Mouse (Mus musculus) gastrocnemius, adult 18-20 months (tissue): ENCODE data around the gene Spty2d1. TPM values are rescaled to one million over a fixed set of nuclear protein-coding genes. Genes with fewer than 3 reads are reported as not detected.
"Not testable (repeated sequence)": the region's sequence is repeated elsewhere in the genome, so short reads cannot be mapped to it uniquely, and the experiment has no call there.

Experiments
- DNase-seq: peaks from one replicate; pipeline ENCODE4 v3.0.0; 2021; ENCODE audit warnings: low spot score
- total RNA-seq, 2 experiments: library from RNA; stranded (reverse); gene quantifications; 2 replicates each; pipeline ENCODE4 v1.2.3; 2021

Spty2d1 gene
- total RNA-seq, 2 experiments from 2014 or later: 4.5 to 4.7 TPM

DNA sequence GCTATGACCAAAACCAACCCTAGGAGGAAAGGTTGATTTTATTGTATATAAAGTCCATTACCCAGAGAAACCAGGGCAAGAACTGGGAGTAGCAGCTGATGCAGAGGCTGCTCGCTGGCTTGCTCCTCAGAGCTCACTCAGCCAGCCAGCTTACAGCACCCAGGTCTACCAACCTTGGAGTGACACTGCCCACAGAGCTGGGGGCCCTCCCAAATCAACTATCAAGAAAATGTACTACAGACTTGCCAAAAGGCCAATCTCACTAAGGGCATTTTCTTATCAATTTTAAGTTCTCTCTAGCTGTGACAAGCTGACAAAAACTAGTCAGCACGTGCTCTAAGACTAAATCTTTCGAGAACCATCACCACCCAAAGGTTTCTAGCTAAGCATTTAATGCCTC is 12.7 kb downstream of the Spty2d1 start:
- no peak for DNase-seq

DNA sequence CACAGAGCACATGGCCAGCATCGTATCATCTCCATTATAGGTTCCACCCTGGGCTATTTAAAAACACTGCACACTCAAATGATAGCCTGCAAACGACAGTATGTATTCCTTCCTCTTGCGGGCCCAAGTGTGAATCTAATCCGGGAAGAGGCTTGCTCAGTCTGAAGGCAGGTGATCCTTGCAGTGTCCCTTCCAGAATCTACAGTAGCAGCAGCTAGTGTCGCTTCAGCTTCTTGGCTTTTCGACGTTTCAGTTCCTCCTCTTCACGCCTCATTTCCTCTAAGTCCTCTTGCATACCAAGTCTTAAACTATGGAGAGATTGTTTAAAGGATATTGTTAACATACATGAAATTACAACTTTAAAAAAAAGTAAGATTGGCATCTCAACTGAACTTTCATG is 15.1 kb downstream of the Spty2d1 start:
- DNase-seq: no peak

DNA sequence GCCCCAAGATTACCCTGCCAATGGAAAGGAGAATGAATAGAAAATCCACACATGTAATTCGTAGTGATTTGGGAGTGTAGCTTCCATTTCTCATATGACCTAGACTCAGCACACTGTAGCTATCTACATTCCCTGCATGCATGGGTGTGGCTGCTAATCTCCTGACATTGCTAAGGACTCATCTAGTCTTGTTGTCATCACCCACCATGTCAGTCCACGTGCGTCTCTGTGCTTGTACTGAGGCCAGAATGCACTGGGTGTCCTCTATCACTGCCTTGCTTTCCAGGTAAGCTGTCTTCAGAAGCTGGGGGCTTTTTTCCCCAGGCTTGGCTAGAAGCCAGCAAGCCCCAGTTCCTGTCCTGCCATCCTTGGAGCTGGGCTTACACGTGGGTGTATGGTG is 18.8 kb downstream of the Spty2d1 start:
- DNase-seq: not testable (repeated sequence)

DNA sequence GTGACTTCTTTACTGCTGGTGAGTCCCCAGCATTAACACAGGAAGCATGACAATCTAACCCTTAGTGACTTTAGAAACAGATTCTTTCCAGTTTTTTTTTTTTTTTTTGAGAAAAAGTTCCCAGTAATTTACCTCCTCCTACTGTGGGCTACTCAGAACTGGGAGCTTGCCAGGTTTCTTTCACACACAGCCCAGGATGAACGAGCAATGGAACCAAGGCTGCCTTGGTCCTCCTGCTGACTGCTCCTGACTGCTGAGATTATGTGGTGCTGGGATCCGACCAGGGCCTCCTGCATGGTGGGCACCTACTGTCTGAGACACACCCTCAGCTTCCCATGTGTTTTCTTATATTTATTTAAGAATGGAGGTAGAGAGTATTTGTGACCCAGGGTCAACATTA is 21.1 kb downstream of the Spty2d1 start:
- no peak for DNase-seq

DNA sequence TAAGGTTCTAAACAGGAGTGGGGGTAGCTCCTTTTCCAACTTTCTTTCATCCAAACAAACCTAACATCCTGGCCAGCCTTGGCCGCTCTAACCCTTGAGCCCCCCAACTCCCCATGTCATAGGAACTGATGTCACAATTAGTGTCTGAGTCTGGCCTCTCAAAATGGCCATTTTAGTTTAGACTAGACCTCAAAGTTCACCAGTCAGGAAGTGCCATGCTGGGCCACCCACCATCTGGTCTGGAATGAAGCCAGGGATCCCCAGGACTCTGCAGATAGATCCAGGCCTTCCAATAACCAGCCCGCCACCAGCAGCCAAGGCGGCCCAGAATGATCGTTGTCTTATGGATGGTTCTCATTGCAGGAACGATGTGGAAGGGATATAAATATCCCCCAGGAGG is 21.6 kb downstream of the Spty2d1 start:
- no peak for DNase-seq

DNA sequence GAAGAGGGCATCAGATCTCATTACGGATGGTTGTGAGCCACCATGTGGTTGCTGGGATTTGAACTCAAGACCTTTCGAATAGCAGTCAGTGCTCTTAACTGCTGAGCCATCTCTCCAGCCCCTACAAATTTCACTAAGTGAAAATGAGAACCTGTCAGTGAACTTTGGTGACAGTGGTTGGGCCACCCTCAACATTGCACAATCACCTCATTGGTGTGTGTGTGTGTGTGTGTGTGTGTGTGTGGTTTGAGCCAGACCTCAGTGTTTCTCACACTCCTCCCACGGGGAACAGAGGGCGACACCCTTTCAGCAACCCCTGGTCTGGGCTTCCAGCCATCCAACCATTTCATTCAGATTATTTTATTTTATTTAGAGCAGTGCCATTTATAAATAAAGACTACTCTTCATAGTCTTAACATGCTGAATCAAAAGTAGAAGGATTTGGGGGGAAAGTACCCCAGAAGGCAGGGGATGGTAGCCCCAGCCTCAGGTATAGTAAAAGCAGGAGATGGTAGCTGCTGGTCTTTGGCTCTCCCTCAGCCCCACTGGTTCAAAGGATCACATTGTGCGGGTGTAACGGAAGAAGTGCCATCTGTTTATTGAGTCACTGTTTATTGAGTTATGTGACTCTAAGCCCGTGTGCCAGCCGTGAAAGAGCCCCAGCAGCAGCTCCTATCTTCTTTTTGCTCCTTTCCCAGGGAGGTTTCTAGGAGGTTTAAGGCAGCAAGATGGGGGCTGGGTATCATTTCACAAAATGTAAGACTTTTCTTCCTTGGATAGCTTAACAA is 22.3 kb downstream of the Spty2d1 start:
- no peak for DNase-seq

DNA sequence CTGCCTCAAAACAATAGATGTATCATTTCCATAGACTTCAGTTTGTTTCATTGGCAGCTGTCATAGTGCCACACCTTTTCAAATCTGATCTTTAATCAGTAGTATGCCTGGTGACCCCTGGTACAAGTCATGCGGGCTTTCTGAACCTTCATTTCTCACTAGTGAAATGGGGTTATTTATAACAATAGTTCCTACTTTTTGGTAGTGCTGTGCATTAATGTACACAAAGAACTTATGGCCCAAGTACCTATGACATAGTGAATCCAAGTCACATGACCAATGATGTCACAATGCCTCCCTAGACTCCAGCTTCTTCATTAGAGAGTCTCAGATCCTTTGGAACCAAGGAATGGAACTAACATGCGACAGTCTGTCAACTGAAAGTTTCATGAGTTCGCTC is 24.9 kb downstream of the Spty2d1 start, which contains the start of gene Gm9999:
Gene Gm9999, plus strand, starts transcription at position 301 of the 400 bp plus-strand sequence.
- DNase-seq: no peak

DNA sequence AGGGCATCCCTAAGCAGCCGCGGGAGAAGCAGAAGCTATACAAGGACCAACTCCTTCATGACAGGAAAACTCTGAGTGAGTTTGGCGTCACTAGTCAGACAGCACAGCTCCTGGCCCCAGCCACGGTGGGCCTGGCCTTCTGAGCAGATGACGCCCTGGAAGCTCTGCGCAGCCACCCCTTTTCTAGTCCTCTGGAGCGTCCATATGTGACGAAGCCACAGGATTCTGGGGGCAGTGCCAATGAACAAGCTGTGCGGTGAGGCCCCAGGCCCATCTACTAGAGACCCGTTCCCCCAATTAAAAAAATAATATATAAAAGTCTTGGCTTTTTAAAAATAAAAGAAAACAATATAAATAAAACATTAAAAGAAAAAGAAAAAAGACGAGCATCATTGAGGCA is 32.8 kb downstream of the Spty2d1 start:
- DNase-seq: no peak

DNA sequence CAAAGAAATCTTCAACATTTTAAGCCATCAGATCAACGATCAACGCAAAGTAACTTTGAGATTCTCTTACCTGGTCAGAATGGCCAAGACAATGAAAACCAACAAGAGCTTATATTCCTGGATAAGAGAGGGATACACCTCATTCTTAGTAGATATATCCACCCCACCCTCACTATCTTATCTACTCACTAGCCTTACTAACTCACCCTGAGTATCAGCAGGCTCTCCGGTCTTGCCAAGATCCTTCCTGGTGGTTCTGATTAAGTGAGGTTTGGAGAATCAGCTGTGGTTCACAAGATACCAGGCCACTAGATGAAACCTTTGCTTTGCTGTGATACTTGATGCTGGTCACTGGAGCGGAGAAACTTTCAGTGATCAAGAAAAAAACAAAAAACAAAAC is 33.6 kb downstream of the Spty2d1 start:
- no peak for DNase-seq

DNA sequence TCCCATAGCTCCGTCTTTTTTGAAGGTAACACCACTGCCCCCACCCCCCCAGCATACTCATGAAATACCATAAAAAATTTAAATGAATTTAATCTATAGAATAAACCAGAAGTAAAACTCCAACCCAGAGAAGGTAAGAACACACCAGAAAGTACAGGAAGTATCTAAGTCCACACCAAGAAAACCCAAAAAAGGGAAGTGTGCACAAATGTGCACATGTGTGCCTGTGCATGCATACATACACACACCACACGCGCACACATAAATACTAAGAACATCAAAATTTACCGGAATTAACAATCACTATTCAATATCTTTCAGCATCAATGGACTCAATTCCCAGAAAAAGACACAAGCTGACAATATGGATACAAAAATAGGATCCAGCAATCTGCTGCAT is 38.3 kb downstream of the Spty2d1 start:
- DNase-seq: no peak

DNA sequence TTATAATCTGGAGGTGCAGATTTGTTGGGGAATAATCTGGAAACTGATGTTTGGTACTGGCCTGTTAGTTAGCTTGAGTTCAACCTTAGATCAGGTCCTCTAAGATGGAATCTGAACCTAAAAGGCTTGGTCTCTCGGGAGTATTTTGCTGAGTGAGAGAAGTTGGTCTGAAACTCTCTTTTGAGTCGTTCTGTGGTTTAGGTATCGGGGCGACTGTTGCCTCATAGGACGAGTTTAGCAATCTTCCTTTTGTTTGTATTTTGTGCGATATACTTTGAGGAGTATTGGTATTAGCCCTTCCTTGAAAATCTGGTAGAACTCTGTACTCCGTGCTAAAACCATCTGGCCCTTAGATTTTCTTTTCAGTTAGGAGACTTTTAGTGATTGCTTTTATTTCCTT is 44.1 kb downstream of the Spty2d1 start:
- no peak for DNase-seq

DNA sequence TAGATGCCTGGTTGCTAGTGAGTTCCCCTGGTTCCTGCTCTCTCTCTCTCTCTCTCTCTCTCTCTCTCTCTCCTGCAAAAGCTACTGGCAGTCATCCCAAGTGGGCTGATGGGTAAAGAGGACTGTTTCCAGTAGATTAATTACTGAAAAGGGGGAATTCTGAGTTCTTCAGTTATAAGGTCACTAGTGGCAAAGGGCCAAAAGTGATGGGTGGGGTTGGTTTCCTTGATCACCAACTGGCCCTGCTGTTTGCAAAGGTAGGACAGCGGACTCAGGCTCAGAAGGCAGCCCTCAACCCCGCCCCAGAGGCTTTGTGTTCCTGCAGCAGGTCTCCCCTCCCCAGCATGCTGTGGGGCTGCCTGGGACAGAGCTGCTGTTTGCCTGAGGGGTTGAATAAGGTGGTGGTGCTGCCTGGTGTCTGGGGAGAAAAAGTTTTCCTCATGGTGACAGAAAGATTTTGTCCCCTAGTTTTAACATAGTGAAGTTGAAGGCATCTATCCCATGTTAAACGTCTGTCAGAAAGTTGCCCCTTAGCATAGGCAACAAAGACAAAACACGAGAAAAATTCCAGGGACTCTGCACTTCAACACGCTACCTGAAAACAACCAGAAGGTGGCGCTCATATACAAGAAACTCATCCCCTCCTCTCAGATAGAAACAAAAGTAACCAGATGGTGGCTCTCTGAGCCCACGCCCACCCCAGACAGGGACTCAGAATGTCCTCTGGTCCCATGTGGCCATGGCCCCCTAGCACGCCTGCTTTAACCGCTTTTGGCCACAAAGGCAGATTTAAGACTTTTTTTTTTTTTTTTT is 45.2 kb downstream of the Spty2d1 start:
- peak; percentile 76 for DNase-seq

DNA sequence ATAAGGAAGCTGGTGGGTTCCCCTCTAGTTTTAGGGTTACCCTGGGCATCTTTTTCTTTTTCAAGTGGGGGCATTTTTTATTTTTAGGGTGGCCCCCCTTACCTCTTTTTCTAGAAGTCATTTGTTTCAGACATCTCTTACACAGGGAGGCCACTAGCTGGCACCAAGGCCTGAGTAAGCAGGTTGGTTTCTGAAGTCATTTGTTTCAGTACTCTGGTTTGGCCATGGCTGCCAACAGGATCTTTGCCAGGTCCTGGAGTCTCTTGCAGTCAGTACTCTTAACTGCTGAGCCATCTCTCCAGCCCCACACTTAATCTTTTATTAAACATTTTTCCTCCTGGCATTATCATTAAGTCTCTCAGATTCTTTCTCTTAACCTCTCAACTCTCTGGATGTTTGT is 46.1 kb downstream of the Spty2d1 start:
- no peak for DNase-seq

DNA sequence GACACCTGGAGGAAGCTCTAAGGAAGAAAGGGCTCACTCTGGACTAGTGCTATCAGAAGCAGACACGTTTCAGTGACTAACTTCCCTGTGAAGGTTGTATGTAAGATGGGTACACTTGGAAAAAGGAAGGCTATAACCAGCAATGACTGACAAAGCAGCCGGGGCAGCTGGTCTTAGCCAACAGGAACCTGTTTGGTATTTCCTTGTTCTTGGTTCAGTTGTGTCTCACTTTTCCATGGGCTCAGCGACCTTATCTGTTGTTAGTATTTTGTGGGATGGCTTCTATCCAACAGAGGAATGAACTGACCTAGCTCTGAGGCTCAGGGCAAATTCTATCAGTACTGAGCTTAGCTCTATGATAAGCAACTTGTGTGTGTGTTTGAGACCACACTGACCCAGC is 47.2 kb downstream of the Spty2d1 start:
- DNase-seq: no peak

DNA sequence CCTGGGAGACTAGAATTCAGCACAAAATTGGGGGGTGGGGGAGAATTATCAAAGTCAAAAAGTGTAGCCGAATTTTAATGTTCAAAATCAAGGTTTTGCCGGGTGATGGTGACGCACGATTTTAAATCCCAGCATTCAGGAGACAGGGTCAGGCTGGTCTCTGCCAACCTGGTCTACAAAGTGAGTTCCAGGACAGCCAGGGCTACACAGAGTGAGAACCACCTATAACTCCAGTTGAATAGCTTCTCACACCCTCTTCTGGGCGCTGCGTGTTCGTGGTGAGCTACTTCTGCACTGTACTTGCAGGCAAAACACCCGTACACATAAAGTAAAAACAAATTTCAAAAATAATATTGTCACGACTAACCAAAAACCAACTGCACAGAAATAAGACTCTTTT is 49.4 kb downstream of the Spty2d1 start:
- no peak for DNase-seq

DNA sequence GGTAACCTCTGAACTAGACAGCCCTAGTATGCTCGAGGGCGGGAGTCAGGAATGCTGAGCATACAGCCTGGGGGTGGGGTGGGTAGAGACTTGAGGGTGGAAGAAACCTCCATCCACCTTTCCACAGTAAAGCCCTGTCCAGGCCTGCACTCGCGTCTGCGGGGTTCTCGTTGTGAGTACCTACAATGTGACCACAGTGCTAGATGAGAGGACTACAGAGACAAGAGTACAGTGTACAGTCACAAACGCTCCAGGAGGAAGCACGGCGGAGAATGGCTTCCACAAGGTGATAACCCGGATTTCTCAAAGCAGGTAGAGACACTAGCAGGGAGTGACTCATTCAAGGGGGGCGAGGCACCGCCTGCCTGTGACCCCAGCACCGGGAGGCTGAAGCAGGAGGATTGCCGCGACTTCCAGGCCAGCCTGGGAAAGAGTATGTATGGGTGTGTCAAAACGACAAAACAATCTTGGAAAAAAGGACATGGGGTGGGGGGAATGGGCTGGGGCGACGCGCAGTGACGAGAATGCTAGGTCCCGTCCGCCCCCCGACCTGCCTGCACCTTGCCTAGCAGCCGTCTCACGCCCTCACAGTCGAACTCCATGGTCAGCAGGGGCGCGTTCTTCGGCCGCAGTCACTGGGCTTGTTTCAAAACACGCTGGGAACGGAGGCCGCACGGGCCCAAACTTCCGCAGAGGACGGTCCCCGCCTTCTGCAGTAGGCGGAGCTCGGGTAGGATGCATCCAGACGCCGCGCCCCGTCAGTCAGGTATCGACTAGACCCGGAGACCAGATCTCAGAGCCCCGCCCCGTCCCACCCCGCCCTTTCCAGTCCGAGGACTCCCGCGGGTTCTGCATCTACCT is 50.1 kb downstream of the Spty2d1 start, which contains the start of gene Uevld:
Gene Uevld, minus strand, starts transcription at position 697 of the 861 bp plus-strand sequence.
- peak; percentile 96 for DNase-seq

Other genes with a start within 250 kb of the Spty2d1 start
- gene Hps5, start 212.3 kb downstream of the Spty2d1 start, total RNA-seq: 10 to 100 TPM; 11.2 to 12.1 TPM
- 10 to 100 TPM; 15.4 to 18.2 TPM for gene Gtf2h1, start 212.3 kb downstream of the Spty2d1 start, total RNA-seq
- gene Ldha, start 166.9 kb downstream of the Spty2d1 start, total RNA-seq: 1,000 to 10,000 TPM; 2,332 to 2,702 TPM
- gene Ldhc, start 147.2 kb downstream of the Spty2d1 start, total RNA-seq: not detected
- 10 to 100 TPM; 54.4 to 59.1 TPM for gene Tsg101, start 88.4 kb downstream of the Spty2d1 start, total RNA-seq
- gene Uevld, start 49.9 kb downstream of the Spty2d1 start, total RNA-seq: 10 to 100 TPM; 10.5 to 11.5 TPM
- not detected for gene Gm9999, start 24.8 kb downstream of the Spty2d1 start, total RNA-seq
- 1 to 10 TPM; 3.2 to 4.1 TPM for gene Tmem86a, start 42.2 kb upstream of the Spty2d1 start, total RNA-seq
- gene Ptpn5, start 125.3 kb upstream of the Spty2d1 start, total RNA-seq: not detected
- not detected for gene Mrgpra6, start 196.5 kb upstream of the Spty2d1 start, total RNA-seq
- not detected for gene Mrgpra9, start 244.4 kb upstream of the Spty2d1 start, total RNA-seq